Mouse (Mus musculus): Measurements from ENCODE around the gene Pold1.

Gene Pold1

GRCm38 (mm10) chr7:44546274-44546673 lies 2.4 kb downstream of the Pold1 start:
- DNase-seq (ENCODE audit: extremely low spot score, low spot score), result no peak

- no peak for DNase-seq (ENCODE audit: extremely low spot score, low spot score)
Measured at GRCm38 (mm10) chr7:44543071-44543470, 5.6 kb downstream of the Pold1 start.

GRCm38 (mm10) chr7:44542555-44542954 lies 6.1 kb downstream of the Pold1 start:
- DNase-seq (ENCODE audit: extremely low spot score, low spot score), result no peak

GRCm38 (mm10) chr7:44538756-44539624 lies 9.7 kb downstream of the Pold1 start:
- DNase-seq (ENCODE audit: extremely low spot score, low spot score), result no peak

GRCm38 (mm10) chr7:44537496-44537895 lies 11.2 kb downstream of the Pold1 start:
- no peak for DNase-seq (ENCODE audit: extremely low spot score, low spot score)

- DNase-seq (ENCODE audit: extremely low spot score, low spot score), result no peak
Measured at GRCm38 (mm10) chr7:44537009-44537408, 11.6 kb downstream of the Pold1 start.

GRCm38 (mm10) chr7:44536590-44536968 lies 12.1 kb downstream of the Pold1 start:
- DNase-seq (ENCODE audit: extremely low spot score, low spot score), result no peak

- no peak for DNase-seq (ENCODE audit: extremely low spot score, low spot score)
Measured at GRCm38 (mm10) chr7:44535657-44536589, 12.7 kb downstream of the Pold1 start.

- DNase-seq (ENCODE audit: extremely low spot score, low spot score), result no peak
Measured at GRCm38 (mm10) chr7:44534656-44535441, 13.8 kb downstream of the Pold1 start.

- DNase-seq (ENCODE audit: extremely low spot score, low spot score), result no peak
Measured at GRCm38 (mm10) chr7:44534242-44534641, 14.4 kb downstream of the Pold1 start.

- DNase-seq (ENCODE audit: extremely low spot score, low spot score), result no peak
Measured at GRCm38 (mm10) chr7:44533746-44534045, 15.0 kb downstream of the Pold1 start.

GRCm38 (mm10) chr7:44532918-44533745 lies 15.5 kb downstream of the Pold1 start:
- no peak for DNase-seq (ENCODE audit: extremely low spot score, low spot score)

GRCm38 (mm10) chr7:44531946-44532732 lies 16.5 kb downstream of the Pold1 start, which contains the start of gene Spib:
TSS of gene Spib (minus strand) at chr7:44532071.
- DNase-seq (ENCODE audit: extremely low spot score, low spot score), result no peak

GRCm38 (mm10) chr7:44531207-44531606 lies 17.4 kb downstream of the Pold1 start:
- no peak for DNase-seq (ENCODE audit: extremely low spot score, low spot score)

GRCm38 (mm10) chr7:44530507-44530906 lies 18.1 kb downstream of the Pold1 start:
- DNase-seq (ENCODE audit: extremely low spot score, low spot score), result no peak

GRCm38 (mm10) chr7:44529518-44529917 lies 19.1 kb downstream of the Pold1 start:
- DNase-seq (ENCODE audit: extremely low spot score, low spot score), result no peak

GRCm38 (mm10) chr7:44527483-44528398 lies 20.9 kb downstream of the Pold1 start:
- peak; percentile 72 for DNase-seq (ENCODE audit: extremely low spot score, low spot score)

- no peak for DNase-seq (ENCODE audit: extremely low spot score, low spot score)
Measured at GRCm38 (mm10) chr7:44526414-44527154, 22.1 kb downstream of the Pold1 start.
